Mouse (Mus musculus) C2C12 (cell line): ENCODE results near the gene Icam2.

ENCODE experiments used
- CTCF ChIP-seq: IDR thresholded peaks from one replicate; pipeline ENCODE4 v1.5.1; 2011; ENCODE audit not compliant: control insufficient read depth, insufficient read depth, insufficient read length
- MAX ChIP-seq: IDR thresholded peaks from one replicate; pipeline ENCODE4 v1.6.1; 2011; ENCODE audit warnings: mild to moderate bottlenecking, control low read depth

- TF ChIP-seq CTCF = no peak
- TF ChIP-seq MAX = no peak
Observed at GRCm38 (mm10) chr11:106428106-106428505, 40.2 kb upstream of the Icam2 start.
